Mouse (Mus musculus): ENCODE measurements around the gene Gm10408. TPM values are rescaled to one million over a fixed set of nuclear protein-coding genes. Genes with fewer than 3 reads are reported as not detected.
"Not testable (repeated sequence)": the region's sequence is repeated elsewhere in the genome, so short reads cannot be mapped to it uniquely, and the experiment has no call there.

Gm10408 gene
- not detected in 2 replicates for polyA plus RNA-seq (2016; fragmentation: Nextera tagmentation; extraction: Ambion mirVana)

DNA sequence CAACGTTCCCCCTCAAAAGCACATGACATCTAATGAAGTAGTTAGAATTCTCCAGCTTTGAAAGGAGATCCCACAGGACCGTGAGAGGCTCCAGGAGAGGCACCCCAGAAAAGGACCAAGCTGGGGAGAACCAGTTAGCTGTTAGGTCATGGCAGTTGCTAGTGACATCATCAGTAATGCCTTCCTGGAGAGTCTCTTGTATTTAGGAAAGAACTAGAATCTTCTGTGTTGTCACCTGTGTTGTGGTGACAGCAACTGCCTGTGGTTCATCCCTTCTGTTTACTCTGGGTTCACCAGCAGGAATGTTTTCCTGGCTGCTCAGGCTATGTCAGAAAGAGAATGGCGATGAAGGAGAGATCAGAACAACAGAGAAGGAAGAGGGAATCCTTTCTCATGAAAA is at the start of gene Gm10408:
Gene Gm10408 (plus strand): TSS at position 301 of the 400 bp plus-strand sequence.
- not testable (repeated sequence) for H3K27ac ChIP-seq; H3K4me1 ChIP-seq; DNase-seq (ENCODE audit: low spot score); H3K36me3 ChIP-seq; H3K4me3 ChIP-seq; H3K27me3 ChIP-seq (ENCODE audit: insufficient read depth, poor library complexity, severe bottlenecking); H3K9me3 ChIP-seq
- WGBS: no CpG with 5 or more reads among the region's 3 CpGs

DNA sequence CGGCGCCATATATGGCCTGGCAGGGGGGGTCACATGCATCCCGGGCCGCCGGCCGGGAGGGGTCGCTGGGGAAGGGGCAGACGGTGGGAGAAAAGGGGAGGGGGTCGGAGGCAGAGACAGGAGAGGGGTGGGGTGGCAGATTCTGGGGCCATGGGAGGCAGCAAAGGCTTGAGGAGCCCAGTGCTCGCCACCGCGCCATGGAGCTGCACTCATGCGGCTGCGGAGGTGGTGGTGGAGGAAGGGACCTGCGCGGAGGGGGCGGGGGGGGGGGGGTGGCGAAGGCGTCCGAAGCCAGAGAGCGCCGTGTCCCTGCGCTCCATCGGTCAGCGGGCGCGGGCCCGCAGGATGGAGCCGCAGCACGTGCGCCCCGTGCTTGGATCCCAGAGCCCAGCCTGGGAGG is 36.9 kb upstream of the Gm10408 start, which contains the start of gene Gm10409:
Gene Gm10409 (plus strand): TSS at position 301 of the 400 bp plus-strand sequence.
- H3K9me3 ChIP-seq; DNase-seq (ENCODE audit: low spot score); H3K36me3 ChIP-seq; H3K27ac ChIP-seq; H3K4me3 ChIP-seq; H3K4me1 ChIP-seq; H3K27me3 ChIP-seq (ENCODE audit: insufficient read depth, poor library complexity, severe bottlenecking): not testable (repeated sequence)
- no CpG with 5 or more reads among the region's 32 CpGs for WGBS

- not testable (repeated sequence) for H3K4me1 ChIP-seq; H3K4me3 ChIP-seq; H3K36me3 ChIP-seq; H3K9me3 ChIP-seq; DNase-seq (ENCODE audit: low spot score); H3K27me3 ChIP-seq (ENCODE audit: insufficient read depth, poor library complexity, severe bottlenecking); H3K27ac ChIP-seq
- WGBS: no CpG with 5 or more reads among the region's 2 CpGs
Measured at GRCm38 (mm10) chr14:3427803-3428202, 21.4 kb upstream of the Gm10408 start, which contains the start of gene Gm3005. Gene Gm3005, plus strand, starts transcription at chr14:3428103.

Other genes with a start within 250 kb of the Gm10408 start
- 45.8 and 49.8 TPM in 2 replicates for gene D830030K20Rik, start 240.9 kb upstream of the Gm10408 start, polyA plus RNA-seq (2016; fragmentation: Nextera tagmentation; extraction: Ambion mirVana)
- not detected in 2 replicates for gene Gm2956, start 116.8 kb upstream of the Gm10408 start, polyA plus RNA-seq (2016; fragmentation: Nextera tagmentation; extraction: Ambion mirVana)
- not detected in 2 replicates for gene Gm10413, start 54.3 kb upstream of the Gm10408 start, polyA plus RNA-seq (2016; fragmentation: Nextera tagmentation; extraction: Ambion mirVana)
- gene Gm10409, start 36.8 kb upstream of the Gm10408 start, polyA plus RNA-seq (2016; fragmentation: Nextera tagmentation; extraction: Ambion mirVana): 5.0 and 6.3 TPM in 2 replicates
- 9.5 and 13.3 TPM in 2 replicates for gene Gm3005, start 21.3 kb upstream of the Gm10408 start, polyA plus RNA-seq (2016; fragmentation: Nextera tagmentation; extraction: Ambion mirVana)
- gene Gm3012, start 185.1 kb downstream of the Gm10408 start, polyA plus RNA-seq (2016; fragmentation: Nextera tagmentation; extraction: Ambion mirVana): not detected in 2 replicates
- 5.0 and 6.3 TPM in 2 replicates for gene Gm3020, start 202.7 kb downstream of the Gm10408 start, polyA plus RNA-seq (2016; fragmentation: Nextera tagmentation; extraction: Ambion mirVana)
- gene Gm3043, start 239.4 kb downstream of the Gm10408 start, polyA plus RNA-seq (2016; fragmentation: Nextera tagmentation; extraction: Ambion mirVana): not detected in 2 replicates

Data from heart, embryonic 10.5 days (tissue).